10 mouse cellular contexts compared by ENCODE assay signal in the genomic region with DNA sequence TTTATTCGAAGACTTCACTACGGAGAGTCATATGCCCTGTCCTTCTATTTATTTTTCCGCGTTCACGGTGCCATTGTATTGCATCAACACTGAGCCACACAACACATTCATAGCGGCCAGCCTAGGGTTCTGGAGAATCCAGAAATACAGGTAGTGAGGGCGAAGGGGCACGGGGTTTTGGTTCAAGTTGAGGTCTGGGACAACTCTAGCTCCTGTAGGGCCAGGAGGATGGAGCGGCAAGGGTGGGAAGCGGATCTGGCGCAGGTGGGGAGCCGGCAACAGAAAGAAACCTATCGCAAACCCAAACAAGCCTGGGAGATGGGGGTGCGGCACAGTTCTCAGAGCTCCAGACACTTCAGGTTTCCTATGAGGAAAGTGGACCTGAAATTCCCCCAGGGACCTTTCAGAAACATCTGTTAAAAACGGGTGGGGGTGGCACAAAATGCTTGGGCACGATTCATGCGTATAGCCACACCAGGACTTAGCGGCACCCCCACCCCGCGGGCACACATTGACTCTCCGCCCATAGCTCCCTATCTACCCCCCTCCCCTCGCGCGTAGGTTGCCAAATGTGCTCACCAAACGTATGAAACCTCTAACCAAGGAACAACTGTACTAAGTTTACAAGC.
DNase-seq lines count a peak whose midpoint lies in the region; ATAC-seq and TF ChIP-seq lines count a peak whose summit lies in the region.
"Had no signal": no experiment of that assay in that cellular context is flagged by ENCODE, and none has a peak within 500 bp of the region (broad histone marks: within the 10 kb centered on the region; RNA-seq: fewer than 3 reads in every experiment).

No protein-coding gene starts in this region.

- no peak for TF ChIP-seq CTCF in hindbrain, postnatal 0 days (IDR thresholded peaks at IDR 0.05; ENCODE audit: low read depth)
- TF ChIP-seq CTCF in midbrain, postnatal 0 days (IDR thresholded peaks at IDR 0.05): no peak

- peak; percentile 7 to 10 for DNase-seq in cerebellum, postnatal 14 days
- DNase-seq in cerebellum, adult 8-10 months: no peak
- peak; percentile 50 for DNase-seq in forebrain, embryonic 11.5 days (ENCODE audit: low spot score)
- no peak for DNase-seq in hindbrain, postnatal 0 days (ENCODE audit: low spot score)
- DNase-seq in midbrain, postnatal 0 days (ENCODE audit: low spot score): no peak
- no peak for DNase-seq in left cerebral cortex, postnatal 36 days (ENCODE audit: low spot score in 2 of 2)
- no peak for DNase-seq in ovary, postnatal 14 days (ENCODE audit: low spot score)
- DNase-seq: thymus, adult 18-20 months had no signal

- H3K9ac ChIP-seq in forebrain, embryonic 11.5 days (ENCODE audit: low read length): 0 out of 2 replicates have a peak overlapping the region, but pooled peaks have one; percentile 12
- H3K9ac ChIP-seq in hindbrain, postnatal 0 days (replicated peaks; ENCODE audit: low read length): no peak overlapping the region
- H3K9ac ChIP-seq in midbrain, postnatal 0 days (replicated peaks; ENCODE audit: low read length, poor library complexity, severe bottlenecking): no peak overlapping the region
- no peak overlapping the region for H3K9ac ChIP-seq in intestine, embryonic 15.5 days
- H3K9ac ChIP-seq: liver, embryonic 12.5 days had no signal

- ATAC-seq in forebrain, embryonic 11.5 days (replicated peaks; ENCODE audit: low FRiP score): no peak
- peak; percentile 30; the same call in 1 of the 2 replicates for ATAC-seq in hindbrain, postnatal 0 days
- 0 out of 2 replicates have a peak, but pooled peaks have one; percentile 14 for ATAC-seq in midbrain, postnatal 0 days (ENCODE audit: low FRiP score)
- no peak for ATAC-seq in intestine, embryonic 15.5 days
- ATAC-seq: liver, embryonic 12.5 days had no signal

- H3K9me3 ChIP-seq in forebrain, embryonic 11.5 days (ENCODE audit: control insufficient read depth, low read length): no peaks in the 10 kb centered on the region
- H3K9me3 ChIP-seq in hindbrain, postnatal 0 days (ENCODE audit: low read length): no peaks in the 10 kb centered on the region
- H3K9me3 ChIP-seq in midbrain, postnatal 0 days (ENCODE audit: low read length): no peaks in the 10 kb centered on the region
- no peaks in the 10 kb centered on the region for H3K9me3 ChIP-seq in intestine, embryonic 15.5 days
- H3K9me3 ChIP-seq: liver, embryonic 12.5 days had no signal

- peak overlapping the region; percentile 39 for H3K4me2 ChIP-seq in forebrain, embryonic 11.5 days (ENCODE audit: low read depth, low read length, severe bottlenecking)
- peak overlapping the region; percentile 37 for H3K4me2 ChIP-seq in hindbrain, postnatal 0 days (ENCODE audit: low read depth, low read length)
- peak overlapping the region; percentile 22; the same call in 1 of the 2 replicates for H3K4me2 ChIP-seq in midbrain, postnatal 0 days (ENCODE audit: low read depth, low read length, poor library complexity, severe bottlenecking)
- H3K4me2 ChIP-seq in intestine, embryonic 15.5 days (replicated peaks): no peak overlapping the region
- H3K4me2 ChIP-seq: liver, embryonic 12.5 days had no signal

- H3K4me1 ChIP-seq in forebrain, embryonic 11.5 days (replicated peaks; ENCODE audit: control insufficient read depth, insufficient read depth, low read length): 0 out of 2 replicates have a peak, but pooled peaks cover 2% of the 10 kb centered on the region
- H3K4me1 ChIP-seq in hindbrain, postnatal 0 days (ENCODE audit: insufficient read depth, low read length): no peaks in the 10 kb centered on the region
- H3K4me1 ChIP-seq in midbrain, postnatal 0 days (ENCODE audit: insufficient read depth, low read length): no peaks in the 10 kb centered on the region
- no peaks in the 10 kb centered on the region for H3K4me1 ChIP-seq in intestine, embryonic 15.5 days (replicated peaks)
- H3K4me1 ChIP-seq: liver, embryonic 12.5 days had no signal

- H3K27ac ChIP-seq in forebrain, embryonic 11.5 days (ENCODE audit: low read depth, low read length): no peak overlapping the region
- H3K27ac ChIP-seq in hindbrain, postnatal 0 days: peak overlapping the region; percentile 11; the same call in 1 of the 2 replicates
- H3K27ac ChIP-seq in midbrain, postnatal 0 days (ENCODE audit: low read depth, low read length): no peak overlapping the region
- no peak overlapping the region for H3K27ac ChIP-seq in intestine, embryonic 15.5 days
- H3K27ac ChIP-seq: liver, embryonic 12.5 days had no signal

- H3K4me3 ChIP-seq in forebrain, embryonic 11.5 days (ENCODE audit: low read depth, low read length): peak overlapping the region; percentile 6; the same call in 1 of the 2 replicates
- peak overlapping the region; percentile 12 for H3K4me3 ChIP-seq in hindbrain, postnatal 0 days (ENCODE audit: low read length)
- no peak overlapping the region for H3K4me3 ChIP-seq in midbrain, postnatal 0 days (ENCODE audit: low read depth, low read length)
- H3K4me3 ChIP-seq in intestine, embryonic 15.5 days (replicated peaks): no peak overlapping the region
- H3K4me3 ChIP-seq: liver, embryonic 12.5 days had no signal

- H3K27me3 ChIP-seq in forebrain, embryonic 11.5 days (ENCODE audit: control insufficient read depth, insufficient read depth, low read length): peaks cover 7% of the 10 kb centered on the region
- H3K27me3 ChIP-seq in hindbrain, postnatal 0 days (ENCODE audit: insufficient read depth, low read length): no peaks in the 10 kb centered on the region
- no peaks in the 10 kb centered on the region for H3K27me3 ChIP-seq in midbrain, postnatal 0 days (ENCODE audit: insufficient read depth, low read length)
- peaks cover 28% of the 10 kb centered on the region for H3K27me3 ChIP-seq in intestine, embryonic 15.5 days (replicated peaks)

- WGBS in forebrain, embryonic 11.5 days: 18% methylated on average over 25 of the region's 25 CpGs
- WGBS in hindbrain, postnatal 0 days: 33% methylated on average over 25 of the region's 25 CpGs
- 23% methylated on average over 25 of the region's 25 CpGs for WGBS in midbrain, postnatal 0 days
- 18% methylated on average over 25 of the region's 25 CpGs for WGBS in intestine, embryonic 15.5 days

- no peaks in the 10 kb centered on the region for H3K36me3 ChIP-seq in forebrain, embryonic 11.5 days (ENCODE audit: control insufficient read depth, insufficient read depth, low read length)
- no peaks in the 10 kb centered on the region for H3K36me3 ChIP-seq in hindbrain, postnatal 0 days (ENCODE audit: insufficient read depth, low read length)
- H3K36me3 ChIP-seq in midbrain, postnatal 0 days (ENCODE audit: insufficient read depth, low read length): no peaks in the 10 kb centered on the region
- H3K36me3 ChIP-seq in intestine, embryonic 15.5 days: no peaks in the 10 kb centered on the region
- H3K36me3 ChIP-seq: liver, embryonic 12.5 days had no signal

- intact Hi-C loops in left cerebral cortex, postnatal 36 days (cut with DNase I): loop anchor here (2.0 to 10.0 kb wide), 3 partner anchors 95 to 453 kb away; no protein-coding TSS in a partner anchor

Comparison
In these comparisons a context has a peak if more than half of its experiments do, and no peak if none do; other contexts are left out.
1. DNase-seq: peak in cerebellum, postnatal 14 days (2 of 2) and forebrain, embryonic 11.5 days (single experiment); none in cerebellum, adult 8-10 months (single experiment), hindbrain, postnatal 0 days (single experiment), midbrain, postnatal 0 days (single experiment), left cerebral cortex, postnatal 36 days (0 of 2) and ovary, postnatal 14 days (single experiment).
2. ATAC-seq: peak in hindbrain, postnatal 0 days (single experiment) and midbrain, postnatal 0 days (single experiment); none in forebrain, embryonic 11.5 days (single experiment) and intestine, embryonic 15.5 days (single experiment).
3. H3K4me3 ChIP-seq: peak in forebrain, embryonic 11.5 days (single experiment) and hindbrain, postnatal 0 days (single experiment); none in midbrain, postnatal 0 days (single experiment) and intestine, embryonic 15.5 days (single experiment).